Mouse (Mus musculus): Measurements from ENCODE around the gene Pdilt. TPM values are rescaled to one million over a fixed set of nuclear protein-coding genes. Genes with fewer than 3 reads are reported as not detected.

Gene Pdilt
- polyA plus RNA-seq, 1 experiment from 2014 or later, result not detected

- H3K9me3 ChIP-seq (ENCODE audit: control insufficient read depth, low read length), result no peaks in the 10 kb centered on the region
- H3K27me3 ChIP-seq (ENCODE audit: control insufficient read depth, insufficient read depth, low read length), result no peaks in the 10 kb centered on the region
- H3K4me3 ChIP-seq (ENCODE audit: low read depth, low read length), result no peak overlapping the region
- DNase-seq (ENCODE audit: low spot score) (no peak), ATAC-seq (ENCODE audit: insufficient number of reproducible peaks, low FRiP score, low TSS enrichment, low read depth) (no peak)
- no peak overlapping the region for H3K27ac ChIP-seq (replicated peaks; ENCODE audit: low read depth, low read length)
- H3K4me1 ChIP-seq (ENCODE audit: control insufficient read depth, insufficient read depth, low read length), result no peaks in the 10 kb centered on the region
- WGBS, result 74% methylated on average over 2 of the region's 2 CpGs
- H3K4me2 ChIP-seq (ENCODE audit: low read depth, severe bottlenecking), result no peak overlapping the region
- no peaks in the 10 kb centered on the region for H3K36me3 ChIP-seq (ENCODE audit: control insufficient read depth, insufficient read depth, low read length)
- no peak overlapping the region for H3K9ac ChIP-seq (ENCODE audit: low read length)
Measured at GRCm38 (mm10) chr7:119542445-119542844, 19.2 kb upstream of the Pdilt start.

- no peak for DNase-seq (ENCODE audit: low spot score)
- WGBS, result 91% methylated on average over 2 of the region's 2 CpGs
- Histone ChIP-seq H3K4me2 (ENCODE audit: low read depth, severe bottlenecking) (no peak overlapping the region), H3K4me1 (ENCODE audit: control insufficient read depth, insufficient read depth, low read length) (no peaks in the 10 kb centered on the region), H3K9ac (ENCODE audit: low read length) (no peak overlapping the region), H3K27me3 (ENCODE audit: control insufficient read depth, insufficient read depth, low read length) (no peaks in the 10 kb centered on the region), H3K4me3 (ENCODE audit: low read depth, low read length) (no peak overlapping the region), H3K27ac (replicated peaks; ENCODE audit: low read depth, low read length) (no peak overlapping the region), H3K36me3 (ENCODE audit: control insufficient read depth, insufficient read depth, low read length) (no peaks in the 10 kb centered on the region), H3K9me3 (ENCODE audit: control insufficient read depth, low read length) (no peaks in the 10 kb centered on the region)
- no peak for ATAC-seq (ENCODE audit: insufficient number of reproducible peaks, low FRiP score, low TSS enrichment, low read depth)
Measured at GRCm38 (mm10) chr7:119534389-119534788, 11.1 kb upstream of the Pdilt start.

GRCm38 (mm10) chr7:119532924-119533323, 9.6 kb upstream of the Pdilt start:
- no peak overlapping the region for H3K9ac ChIP-seq (ENCODE audit: low read length)
- H3K9me3 ChIP-seq (ENCODE audit: control insufficient read depth, low read length), result no peaks in the 10 kb centered on the region
- no peak overlapping the region for H3K4me2 ChIP-seq (ENCODE audit: low read depth, severe bottlenecking)
- no peaks in the 10 kb centered on the region for H3K27me3 ChIP-seq (ENCODE audit: control insufficient read depth, insufficient read depth, low read length)
- no peak for DNase-seq (ENCODE audit: low spot score)
- H3K4me1 ChIP-seq (ENCODE audit: control insufficient read depth, insufficient read depth, low read length), result no peaks in the 10 kb centered on the region
- WGBS, result 67% methylated on average over 1 of the region's 1 CpGs
- H3K4me3 ChIP-seq (ENCODE audit: low read depth, low read length), result no peak overlapping the region
- no peak for ATAC-seq (ENCODE audit: insufficient number of reproducible peaks, low FRiP score, low TSS enrichment, low read depth)
- no peaks in the 10 kb centered on the region for H3K36me3 ChIP-seq (ENCODE audit: control insufficient read depth, insufficient read depth, low read length)
- H3K27ac ChIP-seq (replicated peaks; ENCODE audit: low read depth, low read length), result no peak overlapping the region

GRCm38 (mm10) chr7:119528617-119529016, 5.3 kb upstream of the Pdilt start:
- DNase-seq (ENCODE audit: low spot score) (no peak), ATAC-seq (ENCODE audit: insufficient number of reproducible peaks, low FRiP score, low TSS enrichment, low read depth) (no peak)
- no peaks in the 10 kb centered on the region for H3K9me3 ChIP-seq (ENCODE audit: control insufficient read depth, low read length)
- H3K9ac ChIP-seq (ENCODE audit: low read length), result no peak overlapping the region
- H3K27me3 ChIP-seq (ENCODE audit: control insufficient read depth, insufficient read depth, low read length), result no peaks in the 10 kb centered on the region
- no peaks in the 10 kb centered on the region for H3K36me3 ChIP-seq (ENCODE audit: control insufficient read depth, insufficient read depth, low read length)
- no peak overlapping the region for H3K27ac ChIP-seq (replicated peaks; ENCODE audit: low read depth, low read length)
- 59% methylated on average over 7 of the region's 7 CpGs for WGBS
- no peaks in the 10 kb centered on the region for H3K4me1 ChIP-seq (ENCODE audit: control insufficient read depth, insufficient read depth, low read length)
- no peak overlapping the region for H3K4me2 ChIP-seq (ENCODE audit: low read depth, severe bottlenecking)
- H3K4me3 ChIP-seq (ENCODE audit: low read depth, low read length), result no peak overlapping the region

- H3K4me3 ChIP-seq (ENCODE audit: low read depth, low read length), result no peak overlapping the region
- no peak overlapping the region for H3K4me2 ChIP-seq (ENCODE audit: low read depth, severe bottlenecking)
- H3K4me1 ChIP-seq (ENCODE audit: control insufficient read depth, insufficient read depth, low read length), result no peaks in the 10 kb centered on the region
- H3K36me3 ChIP-seq (ENCODE audit: control insufficient read depth, insufficient read depth, low read length), result no peaks in the 10 kb centered on the region
- H3K9ac ChIP-seq (ENCODE audit: low read length), result no peak overlapping the region
- DNase-seq (ENCODE audit: low spot score), result no peak
- H3K27ac ChIP-seq (replicated peaks; ENCODE audit: low read depth, low read length), result no peak overlapping the region
- 43% methylated on average over 2 of the region's 2 CpGs for WGBS
- no peak for ATAC-seq (ENCODE audit: insufficient number of reproducible peaks, low FRiP score, low TSS enrichment, low read depth)
- H3K27me3 ChIP-seq (ENCODE audit: control insufficient read depth, insufficient read depth, low read length), result no peaks in the 10 kb centered on the region
- H3K9me3 ChIP-seq (ENCODE audit: control insufficient read depth, low read length), result no peaks in the 10 kb centered on the region
Measured at GRCm38 (mm10) chr7:119527548-119527947, 4.3 kb upstream of the Pdilt start.

GRCm38 (mm10) chr7:119527135-119527534, 3.8 kb upstream of the Pdilt start:
- Histone ChIP-seq H3K27me3 (ENCODE audit: control insufficient read depth, insufficient read depth, low read length) (no peaks in the 10 kb centered on the region), H3K4me2 (ENCODE audit: low read depth, severe bottlenecking) (no peak overlapping the region), H3K4me1 (ENCODE audit: control insufficient read depth, insufficient read depth, low read length) (no peaks in the 10 kb centered on the region), H3K9ac (ENCODE audit: low read length) (no peak overlapping the region), H3K4me3 (ENCODE audit: low read depth, low read length) (no peak overlapping the region), H3K9me3 (ENCODE audit: control insufficient read depth, low read length) (no peaks in the 10 kb centered on the region), H3K36me3 (ENCODE audit: control insufficient read depth, insufficient read depth, low read length) (no peaks in the 10 kb centered on the region), H3K27ac (replicated peaks; ENCODE audit: low read depth, low read length) (no peak overlapping the region)
- whole genome bisulfite sequencing, result 95% methylated on average over 1 of the region's 1 CpGs
- DNase-seq (ENCODE audit: low spot score) (no peak), ATAC-seq (ENCODE audit: insufficient number of reproducible peaks, low FRiP score, low TSS enrichment, low read depth) (no peak)

GRCm38 (mm10) chr7:119526486-119526885, 3.2 kb upstream of the Pdilt start:
- no peaks in the 10 kb centered on the region for H3K4me1 ChIP-seq (ENCODE audit: control insufficient read depth, insufficient read depth, low read length)
- DNase-seq (ENCODE audit: low spot score), result no peak
- WGBS, result 89% methylated on average over 13 of the region's 13 CpGs

GRCm38 (mm10) chr7:119525881-119526281, 2.6 kb upstream of the Pdilt start:
- WGBS, result 55% methylated on average over 2 of the region's 2 CpGs

More at GRCm38 (mm10) chr7:119526486-119526885, 3.2 kb upstream of the Pdilt start:
- H3K27ac ChIP-seq (replicated peaks; ENCODE audit: low read depth, low read length), result no peak overlapping the region
- no peak for ATAC-seq (ENCODE audit: insufficient number of reproducible peaks, low FRiP score, low TSS enrichment, low read depth)
- H3K4me2 ChIP-seq (ENCODE audit: low read depth, severe bottlenecking), result no peak overlapping the region
- H3K9ac ChIP-seq (ENCODE audit: low read length), result no peak overlapping the region
- no peak overlapping the region for H3K4me3 ChIP-seq (ENCODE audit: low read depth, low read length)
- no peaks in the 10 kb centered on the region for H3K27me3 ChIP-seq (ENCODE audit: control insufficient read depth, insufficient read depth, low read length)
- H3K36me3 ChIP-seq (ENCODE audit: control insufficient read depth, insufficient read depth, low read length), result no peaks in the 10 kb centered on the region
- no peaks in the 10 kb centered on the region for H3K9me3 ChIP-seq (ENCODE audit: control insufficient read depth, low read length)

GRCm38 (mm10) chr7:119522385-119522784, 904 bp downstream of the Pdilt start:
- WGBS, result 81% methylated on average over 1 of the region's 1 CpGs
- no peak overlapping the region for H3K9ac ChIP-seq (ENCODE audit: low read length)
- H3K4me3 ChIP-seq (ENCODE audit: low read depth, low read length), result no peak overlapping the region
- no peaks in the 10 kb centered on the region for H3K9me3 ChIP-seq (ENCODE audit: control insufficient read depth, low read length)
- H3K36me3 ChIP-seq (ENCODE audit: control insufficient read depth, insufficient read depth, low read length), result no peaks in the 10 kb centered on the region
- DNase-seq (ENCODE audit: low spot score) (no peak), ATAC-seq (ENCODE audit: insufficient number of reproducible peaks, low FRiP score, low TSS enrichment, low read depth) (no peak)
- H3K27me3 ChIP-seq (ENCODE audit: control insufficient read depth, insufficient read depth, low read length), result no peaks in the 10 kb centered on the region
- H3K27ac ChIP-seq (replicated peaks; ENCODE audit: low read depth, low read length), result no peak overlapping the region
- no peaks in the 10 kb centered on the region for H3K4me1 ChIP-seq (ENCODE audit: control insufficient read depth, insufficient read depth, low read length)
- H3K4me2 ChIP-seq (ENCODE audit: low read depth, severe bottlenecking), result no peak overlapping the region

More at GRCm38 (mm10) chr7:119525881-119526281, 2.6 kb upstream of the Pdilt start:
- H3K4me2 ChIP-seq (ENCODE audit: low read depth, severe bottlenecking), result no peak overlapping the region
- H3K4me3 ChIP-seq (ENCODE audit: low read depth, low read length), result no peak overlapping the region
- no peaks in the 10 kb centered on the region for H3K27me3 ChIP-seq (ENCODE audit: control insufficient read depth, insufficient read depth, low read length)
- H3K36me3 ChIP-seq (ENCODE audit: control insufficient read depth, insufficient read depth, low read length), result no peaks in the 10 kb centered on the region
- no peak for DNase-seq (ENCODE audit: low spot score)
- H3K9ac ChIP-seq (ENCODE audit: low read length), result no peak overlapping the region
- no peaks in the 10 kb centered on the region for H3K4me1 ChIP-seq (ENCODE audit: control insufficient read depth, insufficient read depth, low read length)
- H3K9me3 ChIP-seq (ENCODE audit: control insufficient read depth, low read length), result no peaks in the 10 kb centered on the region
- H3K27ac ChIP-seq (replicated peaks; ENCODE audit: low read depth, low read length), result no peak overlapping the region
- ATAC-seq (ENCODE audit: insufficient number of reproducible peaks, low FRiP score, low TSS enrichment, low read depth), result no peak

All from limb, embryonic 11.5 days (tissue).